Mouse (Mus musculus): ENCODE measurements around the gene Lsamp.

Lsamp gene

GRCm38 (mm10) chr16:40692292-40692691 is 708.1 kb downstream of the Lsamp start:
- DNase-seq, result peak; percentile 16

DNA sequence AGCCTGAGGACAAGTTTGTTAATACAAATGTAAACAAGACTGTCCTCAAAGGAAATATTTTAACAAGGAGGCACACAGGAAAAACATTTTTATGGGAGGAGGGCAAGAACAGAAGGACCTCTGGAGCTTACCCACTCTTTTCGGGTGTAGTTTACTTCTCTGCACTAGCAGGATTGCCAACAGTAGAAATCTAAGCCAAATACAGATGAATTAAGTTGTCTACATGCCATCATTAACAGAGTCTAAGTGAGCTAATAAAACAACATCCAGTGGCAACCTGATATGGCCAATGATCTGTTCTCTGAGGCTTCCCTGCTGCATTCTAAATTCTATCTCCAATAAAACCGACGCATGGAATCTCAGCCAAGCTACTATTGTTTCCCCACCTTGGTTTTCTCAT is 713.1 kb downstream of the Lsamp start:
- no peak for DNase-seq

- DNase-seq, result no peak
These were observed 724.4 kb downstream of the Lsamp start for GRCm38 (mm10) chr16:40708558-40708957.

GRCm38 (mm10) chr16:40709574-40709973 is 725.4 kb downstream of the Lsamp start:
- DNase-seq, result no peak

- DNase-seq, result no peak
These were observed 725.9 kb downstream of the Lsamp start for GRCm38 (mm10) chr16:40710068-40710467.

DNA sequence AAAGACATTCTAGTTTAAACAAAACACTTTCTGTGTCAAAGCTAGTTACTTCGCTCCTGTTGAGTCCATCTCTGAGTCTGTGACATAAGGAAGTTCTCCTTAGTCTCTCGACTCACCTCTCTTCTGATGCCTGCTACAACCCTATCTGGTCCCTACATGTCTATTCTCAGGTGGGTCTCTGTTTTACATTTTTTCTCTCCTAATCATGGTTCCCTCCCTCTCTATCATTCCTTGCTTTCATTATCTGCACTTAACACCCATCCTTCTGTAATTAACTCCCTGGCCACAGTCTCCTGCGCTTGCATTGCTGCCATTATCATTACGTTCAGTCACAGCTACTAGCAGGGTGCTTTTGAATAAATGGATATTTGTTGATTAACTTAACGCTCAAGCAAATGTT is 726.3 kb downstream of the Lsamp start:
- DNase-seq, result no peak

- no peak for DNase-seq
These were observed 729.6 kb downstream of the Lsamp start for GRCm38 (mm10) chr16:40713725-40714124.

DNA sequence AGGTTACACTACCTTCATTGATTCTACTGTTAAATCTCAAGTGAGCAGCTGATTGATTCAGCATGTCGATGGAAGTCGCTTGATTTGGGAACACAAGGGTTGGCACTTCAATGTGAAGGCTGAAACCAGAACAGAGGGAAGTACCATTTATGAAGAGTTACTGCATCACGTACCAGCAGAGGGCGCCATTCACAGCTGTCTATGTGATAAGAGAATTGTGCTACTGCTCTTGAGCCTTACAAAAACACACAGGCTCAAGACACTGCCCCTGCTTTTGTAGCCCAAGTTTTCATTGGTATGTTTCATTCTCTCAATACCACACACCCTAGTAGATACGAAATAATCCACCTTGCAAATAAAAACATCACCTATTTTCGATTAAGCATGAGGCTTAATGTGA is 754.9 kb downstream of the Lsamp start:
- peak; percentile 70 for DNase-seq

DNA sequence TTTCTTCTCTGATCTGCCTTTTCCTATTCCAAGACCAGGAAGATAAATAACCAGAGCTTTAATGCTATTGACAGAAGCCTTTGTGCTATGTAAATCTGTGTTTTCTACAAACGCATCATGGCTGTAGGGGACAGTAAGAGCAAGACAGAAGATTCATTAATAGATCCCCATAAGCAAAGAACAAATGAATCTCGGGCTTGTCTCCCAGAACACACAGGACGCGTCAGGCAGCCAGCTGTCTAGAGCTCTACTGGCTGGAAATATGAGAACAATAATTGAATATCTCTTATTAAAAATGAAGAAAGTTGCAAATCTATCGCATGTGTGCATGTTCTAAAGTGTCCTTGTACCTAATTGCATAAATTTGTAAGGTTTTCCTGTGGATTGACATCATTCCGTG is 755.6 kb downstream of the Lsamp start:
- no peak for DNase-seq

GRCm38 (mm10) chr16:40740273-40740672 is 756.1 kb downstream of the Lsamp start:
- DNase-seq, result no peak

- no peak for DNase-seq
These were observed 843.0 kb downstream of the Lsamp start for GRCm38 (mm10) chr16:40827191-40827590.

GRCm38 (mm10) chr16:40831536-40831935 is 847.4 kb downstream of the Lsamp start:
- DNase-seq, result no peak

DNA sequence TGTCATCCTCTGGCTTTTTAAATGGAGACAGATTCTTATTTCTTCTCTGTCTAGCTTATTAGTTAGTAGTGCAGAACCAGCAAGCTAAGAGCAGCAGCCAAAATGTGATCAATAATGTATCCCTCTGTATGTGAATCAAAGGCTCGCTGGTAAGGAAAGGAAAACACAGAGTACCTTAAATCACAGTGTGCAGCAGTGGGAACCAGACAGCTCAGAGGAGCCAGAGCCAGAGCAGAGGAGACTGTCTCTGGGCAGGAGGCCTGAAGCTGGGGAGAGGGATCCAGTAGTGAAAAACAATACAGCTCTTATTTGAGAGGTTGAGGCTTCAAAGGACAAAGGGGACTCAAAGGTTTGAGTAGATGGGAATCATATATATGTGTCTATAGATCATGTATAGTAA is 857.6 kb downstream of the Lsamp start:
- DNase-seq, result no peak

DNA sequence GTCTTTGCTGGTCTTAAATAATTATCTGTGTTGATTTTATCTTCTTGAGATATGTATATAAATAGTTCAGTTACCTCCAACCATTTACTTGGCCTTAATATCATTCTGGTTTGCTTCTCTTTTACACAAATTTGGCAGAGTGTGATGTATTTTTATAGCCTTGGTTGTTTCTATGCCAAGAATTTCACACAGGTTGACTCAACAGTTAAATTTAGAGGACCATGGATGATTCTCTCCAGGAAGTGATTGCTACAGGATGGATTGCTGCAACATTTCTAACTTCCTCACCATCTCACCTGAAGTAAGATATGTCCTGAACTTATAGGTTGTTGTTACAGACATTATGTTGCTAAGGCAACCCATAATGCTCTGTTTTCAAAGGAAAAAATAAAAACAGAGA is 882.6 kb downstream of the Lsamp start:
- DNase-seq, result no peak

- peak; percentile 30 for DNase-seq
These were observed 894.1 kb downstream of the Lsamp start for GRCm38 (mm10) chr16:40878301-40878700.

DNA sequence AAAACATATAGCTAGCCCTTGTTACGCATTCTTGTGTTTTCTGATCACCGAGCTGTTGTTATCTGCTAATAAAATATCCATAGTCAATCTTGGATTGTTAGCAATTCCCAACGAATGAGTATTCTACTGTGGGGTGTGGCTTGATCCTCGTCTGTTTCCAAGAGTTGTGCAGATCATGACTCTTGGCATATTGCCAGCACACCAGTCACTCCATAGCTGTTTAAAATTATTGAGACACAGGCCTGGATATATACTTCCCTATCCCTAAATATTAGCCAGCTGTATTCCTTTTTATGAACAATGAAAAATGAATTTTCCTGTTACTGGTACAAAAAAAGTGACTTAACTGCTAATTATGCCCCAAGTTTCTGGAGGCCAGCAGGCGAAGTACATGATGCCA is 897.8 kb downstream of the Lsamp start:
- DNase-seq, result no peak

GRCm38 (mm10) chr16:40891338-40891737 is 907.2 kb downstream of the Lsamp start:
- DNase-seq, result no peak

DNA sequence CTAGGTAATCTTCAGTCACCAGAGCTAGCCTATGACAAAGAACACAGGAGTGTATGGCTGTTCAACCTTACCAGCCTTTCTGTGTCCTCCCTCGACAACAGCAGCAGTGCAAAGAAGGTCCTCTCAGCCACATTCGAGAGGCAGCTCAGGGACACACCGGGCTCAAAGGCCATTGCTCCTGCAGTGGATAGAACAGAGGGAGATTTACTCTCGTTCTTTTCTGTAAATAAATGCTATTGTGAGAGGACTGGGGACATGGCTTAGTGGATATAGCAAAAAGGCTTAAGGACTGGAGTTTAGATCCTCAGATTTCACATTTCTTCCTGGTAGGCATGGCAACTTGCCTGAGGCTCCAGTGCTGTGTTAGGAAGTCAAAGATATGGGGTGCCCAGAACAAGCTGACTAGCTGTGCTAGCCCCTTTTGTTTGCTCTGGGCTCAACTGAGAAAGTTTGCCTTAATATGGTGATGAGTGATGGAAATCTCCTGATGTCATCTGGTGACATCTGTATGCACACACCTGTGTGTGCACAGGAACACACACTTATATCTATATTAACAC is 913.7 kb downstream of the Lsamp start:
- DNase-seq, result no peak

DNA sequence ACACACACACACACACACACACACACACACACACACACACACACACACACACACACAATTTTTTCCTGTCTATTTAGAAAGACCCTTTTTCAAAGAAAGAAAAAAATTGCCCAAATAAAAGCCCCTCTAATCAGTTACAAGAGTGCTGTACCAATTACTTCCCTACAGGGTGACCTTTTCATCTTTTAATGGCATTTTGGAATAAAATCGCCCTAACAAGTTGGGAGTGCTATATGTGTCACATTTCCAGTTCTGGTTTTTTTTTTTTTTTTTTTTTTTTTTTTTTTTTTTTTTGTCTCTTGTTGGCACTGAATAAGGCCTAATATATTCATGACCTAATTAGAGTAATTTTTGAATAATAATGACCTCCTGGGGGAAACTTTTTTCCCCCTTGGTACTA is 923.7 kb downstream of the Lsamp start:
- DNase-seq, result no peak

GRCm38 (mm10) chr16:40914141-40914540 is 930.0 kb downstream of the Lsamp start:
- DNase-seq, result no peak

DNA sequence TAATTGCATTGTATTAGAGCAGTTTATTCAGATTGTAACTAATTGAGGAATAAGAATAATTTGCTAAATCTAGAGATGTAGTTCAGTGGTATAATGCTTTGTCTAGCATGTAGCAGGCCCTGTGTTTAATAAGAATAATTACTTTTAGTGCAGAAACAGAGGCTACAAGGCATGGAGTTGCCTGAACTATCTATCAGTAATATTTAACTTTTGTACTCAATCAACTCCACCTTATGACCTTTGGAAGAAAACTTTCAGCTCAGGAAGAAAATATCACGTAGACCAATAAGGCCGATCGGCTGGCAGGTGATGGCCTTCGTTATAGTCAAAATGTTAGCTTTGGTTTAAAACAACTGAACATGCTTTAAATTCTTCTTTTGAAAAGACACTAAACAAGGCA is 946.4 kb downstream of the Lsamp start:
- DNase-seq, result no peak

DNA sequence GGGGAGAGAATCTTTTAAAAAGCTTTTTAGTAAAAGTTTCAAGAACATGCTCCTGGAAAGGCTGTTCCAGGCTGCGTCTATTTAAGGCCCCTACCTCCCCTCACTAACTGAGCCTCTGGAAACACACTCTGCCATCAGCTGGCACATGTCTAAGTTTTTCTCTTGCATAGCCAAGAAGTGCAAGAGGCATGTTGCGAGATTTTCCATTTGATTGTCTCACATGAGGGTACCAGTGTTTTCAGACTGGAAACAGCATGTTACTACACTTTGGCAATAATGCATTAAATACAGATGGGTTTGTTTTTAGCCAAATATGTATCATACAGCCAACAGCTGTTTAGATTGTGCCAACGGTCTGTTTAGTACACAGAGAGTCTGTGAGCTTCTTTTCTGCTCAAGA is 958.1 kb downstream of the Lsamp start:
- DNase-seq, result no peak

GRCm38 (mm10) chr16:40945834-40946233 is 961.7 kb downstream of the Lsamp start:
- DNase-seq, result no peak

GRCm38 (mm10) chr16:40948013-40948412 is 963.9 kb downstream of the Lsamp start:
- no peak for DNase-seq

DNA sequence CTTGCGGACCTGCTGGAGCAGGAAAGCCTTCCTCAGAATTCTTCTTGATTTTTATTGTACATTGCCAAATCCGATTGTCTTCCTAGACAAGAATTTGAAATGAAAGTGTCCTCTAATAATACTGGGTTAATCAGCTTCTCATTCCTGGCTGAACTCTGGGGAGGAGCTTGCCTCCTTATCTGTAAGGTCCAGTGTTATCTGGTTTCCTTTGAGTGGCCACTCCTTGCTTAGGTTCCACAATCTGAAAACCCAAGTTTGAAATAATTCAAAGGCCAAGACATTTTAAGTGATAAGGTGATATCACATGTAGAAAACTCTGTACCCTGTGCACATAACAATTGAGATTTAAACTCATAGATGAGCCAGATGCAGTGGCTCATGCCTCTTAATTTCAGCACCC is 975.0 kb downstream of the Lsamp start:
- no peak for DNase-seq

DNA sequence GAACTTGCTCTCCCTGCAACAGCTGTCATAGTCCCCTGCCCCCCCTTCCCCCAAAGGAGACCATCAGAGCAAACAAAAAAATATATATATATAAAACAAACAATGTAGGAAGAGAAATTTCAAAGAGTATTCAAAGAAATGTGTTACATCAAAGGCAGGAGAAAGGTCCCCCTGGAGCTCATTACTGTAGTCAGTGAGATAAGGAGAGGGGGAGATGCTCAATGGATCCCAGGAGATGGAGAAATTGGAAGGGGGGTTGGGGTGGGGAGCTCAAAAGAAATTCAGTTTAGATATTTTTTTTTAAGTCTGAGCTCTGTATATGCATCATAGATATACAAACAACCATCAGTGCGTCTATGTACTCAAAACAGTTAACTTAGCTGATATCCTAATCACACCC is 976.4 kb downstream of the Lsamp start:
- no peak for DNase-seq

Measured in right cerebral cortex, adult 18-20 months (tissue).